Mouse (Mus musculus): Measurements from ENCODE around the gene Car11.
A peak's percentile ranks its signal among the peaks of the same experiment; 100 is the strongest.

The Car11 gene

GRCm38 (mm10) chr7:45692364-45692763, 7.3 kb upstream of the Car11 start:
- DNase-seq = no peak

GRCm38 (mm10) chr7:45693921-45694591, 5.6 kb upstream of the Car11 start, which contains the start of gene Sec1:
Gene Sec1 (minus strand): TSS chr7:45694402.
- no peak for DNase-seq

- DNase-seq = no peak
Observed at GRCm38 (mm10) chr7:45695098-45695497, 4.5 kb upstream of the Car11 start.

GRCm38 (mm10) chr7:45697894-45698293, 1.7 kb upstream of the Car11 start:
- DNase-seq = no peak

- peak; percentile 79 for DNase-seq
Observed at GRCm38 (mm10) chr7:45700301-45701015, 815 bp downstream of the Car11 start.

GRCm38 (mm10) chr7:45701072-45701471, 1.4 kb downstream of the Car11 start:
- no peak for DNase-seq

- DNase-seq = no peak
Observed at GRCm38 (mm10) chr7:45701607-45702006, 2.0 kb downstream of the Car11 start.

GRCm38 (mm10) chr7:45702316-45702715, 2.7 kb downstream of the Car11 start:
- no peak for DNase-seq

GRCm38 (mm10) chr7:45702809-45703520, 3.3 kb downstream of the Car11 start:
- no peak for DNase-seq

GRCm38 (mm10) chr7:45703521-45704033, 3.9 kb downstream of the Car11 start:
- DNase-seq = no peak

- DNase-seq = peak; percentile 97
Observed at GRCm38 (mm10) chr7:45704046-45704559, 4.5 kb downstream of the Car11 start.

GRCm38 (mm10) chr7:45704730-45705442, 5.2 kb downstream of the Car11 start, which contains the start of gene Dbp:
Gene Dbp (plus strand): TSS chr7:45705088.
- peak; percentile 100 for DNase-seq

GRCm38 (mm10) chr7:45705443-45705864, 5.8 kb downstream of the Car11 start:
- DNase-seq = no peak

GRCm38 (mm10) chr7:45705873-45706281, 6.2 kb downstream of the Car11 start:
- peak; percentile 72 for DNase-seq

GRCm38 (mm10) chr7:45706721-45707241, 7.1 kb downstream of the Car11 start:
- DNase-seq = peak; percentile 85

- DNase-seq = peak; percentile 96
Observed at GRCm38 (mm10) chr7:45707375-45707967, 7.8 kb downstream of the Car11 start.

GRCm38 (mm10) chr7:45708221-45708761, 8.6 kb downstream of the Car11 start:
- DNase-seq = no peak

GRCm38 (mm10) chr7:45709036-45709435, 9.4 kb downstream of the Car11 start:
- DNase-seq = peak; percentile 68

- DNase-seq = no peak
Observed at GRCm38 (mm10) chr7:45709677-45710355, 10.2 kb downstream of the Car11 start.

GRCm38 (mm10) chr7:45710477-45711191, 11.0 kb downstream of the Car11 start:
- DNase-seq = no peak
